Mouse (Mus musculus) inflammation-experienced regulatory T-cells, adult 6 months (primary cell): Measurements from ENCODE around the gene Rnf216. TPM values are rescaled to one million over a fixed set of nuclear protein-coding genes. Genes with fewer than 3 reads are reported as not detected.

Source experiments
- ATAC-seq: one replicate; pipeline ENCODE4 v1.8.0; 2017
- polyA plus RNA-seq, 3 experiments: library from polyadenylated mRNA; unstranded; fragments of 100-300 nt; shearing (Covaris generic); gene quantifications; one replicate each; pipeline ENCODE4 v1.2.1; 2017

The Rnf216 gene
- polyA plus RNA-seq, 3 experiments from 2014 or later, result 31.4 to 41.7 (median 32.2) TPM

GRCm38 (mm10) chr5:143052677-143053076 is 60.1 kb downstream of the Rnf216 start:
- no peak for ATAC-seq

- ATAC-seq, result no peak
These were observed 60.9 kb downstream of the Rnf216 start for GRCm38 (mm10) chr5:143051851-143052250.

- no peak for ATAC-seq
These were observed 62.5 kb downstream of the Rnf216 start for GRCm38 (mm10) chr5:143050273-143050672.

GRCm38 (mm10) chr5:143049746-143050145 is 63.0 kb downstream of the Rnf216 start:
- no peak for ATAC-seq

GRCm38 (mm10) chr5:143049013-143049385 is 63.8 kb downstream of the Rnf216 start:
- ATAC-seq, result no peak

GRCm38 (mm10) chr5:143048232-143049012 is 64.4 kb downstream of the Rnf216 start:
- ATAC-seq, result no peak

GRCm38 (mm10) chr5:143047586-143047985 is 65.2 kb downstream of the Rnf216 start:
- ATAC-seq, result no peak

GRCm38 (mm10) chr5:143043902-143044301 is 68.9 kb downstream of the Rnf216 start:
- ATAC-seq, result no peak

- no peak for ATAC-seq
These were observed 69.5 kb downstream of the Rnf216 start for GRCm38 (mm10) chr5:143043285-143043684.

- no peak for ATAC-seq
These were observed 74.0 kb downstream of the Rnf216 start for GRCm38 (mm10) chr5:143038794-143039193.

GRCm38 (mm10) chr5:143037201-143037600 is 75.6 kb downstream of the Rnf216 start:
- ATAC-seq, result no peak

- no peak for ATAC-seq
These were observed 76.7 kb downstream of the Rnf216 start for GRCm38 (mm10) chr5:143036052-143036451.

GRCm38 (mm10) chr5:143035271-143035670 is 77.5 kb downstream of the Rnf216 start:
- ATAC-seq, result no peak

- no peak for ATAC-seq
These were observed 78.7 kb downstream of the Rnf216 start for GRCm38 (mm10) chr5:143034108-143034507.

- no peak for ATAC-seq
These were observed 79.5 kb downstream of the Rnf216 start for GRCm38 (mm10) chr5:143033277-143033676.

- ATAC-seq, result no peak
These were observed 80.1 kb downstream of the Rnf216 start for GRCm38 (mm10) chr5:143032639-143033146.

GRCm38 (mm10) chr5:143031681-143032080 is 81.1 kb downstream of the Rnf216 start:
- ATAC-seq, result no peak

GRCm38 (mm10) chr5:143031193-143031592 is 81.6 kb downstream of the Rnf216 start:
- no peak for ATAC-seq

- no peak for ATAC-seq
These were observed 88.9 kb downstream of the Rnf216 start for GRCm38 (mm10) chr5:143023887-143024286.

- ATAC-seq, result no peak
These were observed 89.8 kb downstream of the Rnf216 start for GRCm38 (mm10) chr5:143022956-143023355.

- peak; percentile 25 for ATAC-seq
These were observed 95.4 kb downstream of the Rnf216 start for GRCm38 (mm10) chr5:143017401-143017800.

GRCm38 (mm10) chr5:143009383-143009782 is 103.4 kb downstream of the Rnf216 start:
- no peak for ATAC-seq

GRCm38 (mm10) chr5:143000654-143001500 is 111.9 kb downstream of the Rnf216 start:
- no peak for ATAC-seq

GRCm38 (mm10) chr5:143000091-143000490 is 112.7 kb downstream of the Rnf216 start:
- no peak for ATAC-seq
